Mouse (Mus musculus) heart, postnatal 0 days (tissue): ENCODE measurements around the gene Tmem18.

Source experiments
- CTCF ChIP-seq: IDR thresholded peaks from 2 replicates; pipeline ENCODE4 v1.5.1; 2016; ENCODE audit warnings: antibody characterized with exemption, control low read depth, low read depth
- EP300 ChIP-seq: IDR thresholded peaks from 2 replicates; pipeline ENCODE4 v1.6.1; 2016; ENCODE audit warnings: antibody characterized with exemption, low read depth

- TF ChIP-seq CTCF (no peak), EP300 (no peak)
These were observed 8.3 kb upstream of the Tmem18 start for GRCm38 (mm10) chr12:30575952-30576351.
